Mouse (Mus musculus): Measurements from ENCODE around the gene Glp2r. TPM values are rescaled to one million over a fixed set of nuclear protein-coding genes. Genes with fewer than 3 reads are reported as not detected.

Gene Glp2r
- polyA plus RNA-seq, 1 experiment from 2014 or later = not detected

DNA sequence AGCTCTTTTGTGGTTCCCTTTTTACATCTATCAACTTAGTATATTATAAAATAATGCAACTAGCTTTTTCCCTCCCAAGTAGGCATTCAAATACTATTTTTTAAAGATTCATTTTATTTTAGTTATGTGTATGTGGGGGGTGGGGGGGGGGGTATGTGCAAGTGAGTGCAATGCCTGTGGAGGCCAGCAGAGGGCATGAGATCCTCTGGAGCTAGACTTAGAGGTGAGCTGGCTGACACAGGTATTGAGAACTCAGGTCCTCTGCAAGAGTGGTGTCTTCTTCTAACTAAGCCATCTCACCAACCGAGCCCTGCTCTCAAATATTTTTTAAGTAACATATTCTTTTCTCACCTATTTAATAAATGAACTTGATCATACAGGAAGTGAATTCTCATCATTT, 34.6 kb upstream of the Glp2r start:
- no peak for ATAC-seq (replicated peaks; ENCODE audit: low FRiP score, low read depth)
- 90% methylated on average over 1 of the region's 1 CpGs for WGBS
- H3K4me3 ChIP-seq (replicated peaks; ENCODE audit: low read depth, low read length) = no peak overlapping the region

DNA sequence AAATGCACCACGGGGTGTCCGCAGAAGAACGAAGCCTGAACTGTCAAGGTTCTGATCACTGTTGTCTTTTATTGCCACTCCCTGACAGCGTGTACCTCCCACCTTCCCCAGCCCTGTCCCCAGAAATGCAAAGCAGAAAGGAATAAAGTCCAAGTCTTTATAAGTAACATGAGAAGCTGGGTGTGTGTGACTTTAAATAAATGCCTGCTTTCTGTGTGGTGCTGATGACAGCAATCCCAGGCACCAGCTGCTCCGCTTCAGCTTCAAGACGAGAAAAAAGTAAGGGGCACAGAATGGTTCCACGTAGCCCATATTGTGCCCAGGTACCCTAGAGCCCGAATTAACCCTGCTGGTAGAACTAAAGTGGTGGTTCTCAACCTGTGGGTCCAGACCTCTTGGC, 30.2 kb upstream of the Glp2r start:
- Histone ChIP-seq H3K4me1 (replicated peaks; ENCODE audit: insufficient read depth, low read length) (no peaks in the 10 kb centered on the region), H3K36me3 (ENCODE audit: insufficient read depth, low read length) (no peaks in the 10 kb centered on the region), H3K27me3 (ENCODE audit: insufficient read depth, low read length) (no peaks in the 10 kb centered on the region), H3K27ac (no peak overlapping the region), H3K4me3 (replicated peaks; ENCODE audit: low read depth, low read length) (no peak overlapping the region), H3K9ac (ENCODE audit: low read depth, low read length) (no peak overlapping the region), H3K4me2 (ENCODE audit: low read length) (no peak overlapping the region), H3K9me3 (replicated peaks; ENCODE audit: low read length) (no peaks in the 10 kb centered on the region)
- no peak for TF ChIP-seq CTCF (IDR thresholded peaks at IDR 0.05; ENCODE audit: low read depth)
- no peak for ATAC-seq (replicated peaks; ENCODE audit: low FRiP score, low read depth)
- DNase-seq (ENCODE audit: low spot score) = peak; percentile 39
- 36% methylated on average over 8 of the region's 8 CpGs for WGBS

More for the DNA sequence above, 34.6 kb upstream of the Glp2r start:
- Histone ChIP-seq H3K4me2 (ENCODE audit: low read length) (no peak overlapping the region), H3K9ac (ENCODE audit: low read depth, low read length) (no peak overlapping the region), H3K27me3 (ENCODE audit: insufficient read depth, low read length) (no peaks in the 10 kb centered on the region), H3K9me3 (replicated peaks; ENCODE audit: low read length) (no peaks in the 10 kb centered on the region), H3K36me3 (ENCODE audit: insufficient read depth, low read length) (no peaks in the 10 kb centered on the region), H3K4me1 (replicated peaks; ENCODE audit: insufficient read depth, low read length) (no peaks in the 10 kb centered on the region), H3K27ac (no peak overlapping the region)
- no peak for DNase-seq (ENCODE audit: low spot score)
- TF ChIP-seq CTCF (IDR thresholded peaks at IDR 0.05; ENCODE audit: low read depth) = peak; percentile 42; the same call in 1 of the 2 replicates

- Histone ChIP-seq H3K4me2 (ENCODE audit: low read length) (no peak overlapping the region), H3K9ac (ENCODE audit: low read depth, low read length) (no peak overlapping the region), H3K27me3 (ENCODE audit: insufficient read depth, low read length) (no peaks in the 10 kb centered on the region), H3K4me3 (replicated peaks; ENCODE audit: low read depth, low read length) (no peak overlapping the region), H3K4me1 (replicated peaks; ENCODE audit: insufficient read depth, low read length) (no peaks in the 10 kb centered on the region), H3K9me3 (replicated peaks; ENCODE audit: low read length) (no peaks in the 10 kb centered on the region), H3K27ac (no peak overlapping the region), H3K36me3 (ENCODE audit: insufficient read depth, low read length) (no peaks in the 10 kb centered on the region)
- TF ChIP-seq CTCF (IDR thresholded peaks at IDR 0.05; ENCODE audit: low read depth) = no peak
- DNase-seq (ENCODE audit: low spot score) (no peak), ATAC-seq (replicated peaks; ENCODE audit: low FRiP score, low read depth) (no peak)
Observed at GRCm38 (mm10) chr11:67800130-67800723, 29.3 kb upstream of the Glp2r start.

GRCm38 (mm10) chr11:67797931-67798330, 27.0 kb upstream of the Glp2r start, which contains the start of gene Dhrs7c:
Gene Dhrs7c (plus strand): TSS chr11:67798187.
- no peak within 1 kb of the TSS for H3K9ac ChIP-seq (ENCODE audit: low read depth, low read length)
- ATAC-seq (replicated peaks; ENCODE audit: low FRiP score, low read depth) = no peak
- no peaks in the 10 kb centered on the region for H3K27me3 ChIP-seq (ENCODE audit: insufficient read depth, low read length)
- no peak within 1 kb of the TSS for H3K27ac ChIP-seq
- H3K4me1 ChIP-seq (replicated peaks; ENCODE audit: insufficient read depth, low read length) = no peaks in the 10 kb centered on the region
- no peaks in the 10 kb centered on the region for H3K9me3 ChIP-seq (replicated peaks; ENCODE audit: low read length)
- WGBS = 62% methylated on average over 7 of the region's 7 CpGs
- TF ChIP-seq CTCF (IDR thresholded peaks at IDR 0.05; ENCODE audit: low read depth) = no peak
- no peaks in the 10 kb centered on the region for H3K36me3 ChIP-seq (ENCODE audit: insufficient read depth, low read length)
- H3K4me3 ChIP-seq (replicated peaks; ENCODE audit: low read depth, low read length) = no peak within 1 kb of the TSS
- DNase-seq (ENCODE audit: low spot score) = no peak
- H3K4me2 ChIP-seq (ENCODE audit: low read length) = no peak within 1 kb of the TSS

DNA sequence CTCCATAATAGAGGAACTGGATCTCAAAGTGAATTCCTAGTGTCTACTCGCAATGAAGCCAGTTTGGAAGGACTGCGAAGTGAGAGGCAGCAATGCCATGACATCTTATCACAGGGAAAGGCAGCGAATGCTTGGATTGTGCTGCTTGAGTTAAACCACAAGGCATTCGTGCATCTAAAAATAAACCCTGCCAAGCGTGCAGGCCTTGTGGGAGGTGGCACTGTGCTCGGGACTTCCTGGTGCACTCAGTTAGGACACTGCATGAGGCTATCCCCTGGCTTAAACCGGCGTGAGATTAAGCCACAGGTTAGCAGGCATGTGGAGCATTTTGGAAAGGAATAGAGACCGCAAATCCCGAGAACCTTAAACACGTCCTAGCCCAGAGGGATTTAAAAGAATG, 19.2 kb upstream of the Glp2r start:
- Histone ChIP-seq H3K27me3 (ENCODE audit: insufficient read depth, low read length) (no peaks in the 10 kb centered on the region), H3K36me3 (ENCODE audit: insufficient read depth, low read length) (no peaks in the 10 kb centered on the region), H3K4me1 (replicated peaks; ENCODE audit: insufficient read depth, low read length) (no peaks in the 10 kb centered on the region), H3K4me2 (ENCODE audit: low read length) (no peak overlapping the region), H3K9ac (ENCODE audit: low read depth, low read length) (no peak overlapping the region), H3K9me3 (replicated peaks; ENCODE audit: low read length) (no peaks in the 10 kb centered on the region), H3K27ac (no peak overlapping the region), H3K4me3 (replicated peaks; ENCODE audit: low read depth, low read length) (no peak overlapping the region)
- TF ChIP-seq CTCF (IDR thresholded peaks at IDR 0.05; ENCODE audit: low read depth) = no peak
- WGBS = 56% methylated on average over 11 of the region's 11 CpGs
- ATAC-seq (replicated peaks; ENCODE audit: low FRiP score, low read depth) (no peak), DNase-seq (ENCODE audit: low spot score) (no peak)

DNA sequence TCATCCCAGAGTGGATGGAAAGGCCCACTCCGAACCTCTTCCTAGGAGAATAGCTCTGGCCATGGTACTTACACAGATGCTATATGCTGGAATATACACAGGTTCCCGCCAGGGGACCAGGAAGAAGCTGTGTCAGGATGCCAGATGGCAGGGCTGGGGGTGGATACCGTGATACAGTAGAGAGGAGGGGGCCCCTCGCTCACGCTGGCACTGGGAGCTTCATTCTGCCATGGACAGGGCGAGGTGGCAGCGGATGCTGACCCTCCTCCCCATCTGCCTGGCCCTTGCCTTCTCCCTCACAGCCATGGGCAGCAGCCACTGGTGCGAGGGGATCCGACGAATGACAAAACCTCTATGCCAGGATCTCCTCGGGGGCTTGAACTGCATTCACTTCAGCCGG, 3.4 kb upstream of the Glp2r start, which contains the start of gene Gsg1l2:
Gsg1l2 (plus strand) TSS at position 230 of the 400 bp plus-strand sequence.
- ATAC-seq (replicated peaks; ENCODE audit: low FRiP score, low read depth) (no peak), DNase-seq (ENCODE audit: low spot score) (no peak)
- no peak for TF ChIP-seq CTCF (IDR thresholded peaks at IDR 0.05; ENCODE audit: low read depth)
- Histone ChIP-seq H3K9ac (ENCODE audit: low read depth, low read length) (no peak within 1 kb of the TSS), H3K4me1 (replicated peaks; ENCODE audit: insufficient read depth, low read length) (no peaks in the 10 kb centered on the region), H3K36me3 (ENCODE audit: insufficient read depth, low read length) (no peaks in the 10 kb centered on the region), H3K9me3 (replicated peaks; ENCODE audit: low read length) (no peaks in the 10 kb centered on the region), H3K4me2 (ENCODE audit: low read length) (no peak within 1 kb of the TSS), H3K27me3 (ENCODE audit: insufficient read depth, low read length) (no peaks in the 10 kb centered on the region), H3K27ac (no peak within 1 kb of the TSS), H3K4me3 (replicated peaks; ENCODE audit: low read depth, low read length) (no peak within 1 kb of the TSS)
- WGBS = 85% methylated on average over 12 of the region's 12 CpGs

GRCm38 (mm10) chr11:67772577-67772976, 1.6 kb upstream of the Glp2r start:
- H3K4me1 ChIP-seq (replicated peaks; ENCODE audit: insufficient read depth, low read length) = no peaks in the 10 kb centered on the region
- H3K9ac ChIP-seq (ENCODE audit: low read depth, low read length) = no peak overlapping the region
- no peaks in the 10 kb centered on the region for H3K9me3 ChIP-seq (replicated peaks; ENCODE audit: low read length)
- H3K4me2 ChIP-seq (ENCODE audit: low read length) = no peak overlapping the region
- H3K27me3 ChIP-seq (ENCODE audit: insufficient read depth, low read length) = no peaks in the 10 kb centered on the region
- peak; percentile 64 for DNase-seq (ENCODE audit: low spot score)
- peak; percentile 65 for TF ChIP-seq CTCF (IDR thresholded peaks at IDR 0.05; ENCODE audit: low read depth)
- H3K36me3 ChIP-seq (ENCODE audit: insufficient read depth, low read length) = no peaks in the 10 kb centered on the region
- no peak overlapping the region for H3K27ac ChIP-seq
- no peak overlapping the region for H3K4me3 ChIP-seq (replicated peaks; ENCODE audit: low read depth, low read length)
- WGBS = 22% methylated on average over 8 of the region's 8 CpGs
- no peak for ATAC-seq (replicated peaks; ENCODE audit: low FRiP score, low read depth)

Measured in kidney, postnatal 0 days (tissue).